Mouse (Mus musculus) midbrain, embryonic 10.5 days (tissue): ENCODE data around the gene Grm8. TPM values are rescaled to one million over a fixed set of nuclear protein-coding genes. Genes with fewer than 3 reads are reported as not detected.

ENCODE experiments used
- DNase-seq: peaks from one replicate; pipeline ENCODE4 v3.0.0-alpha.2; 2017; ENCODE audit warnings: low spot score
- H3K27ac ChIP-seq: fragments of 300-500 bp; sonication (generic); replicated peaks from 2 replicates; pipeline ENCODE4 v1.5.1; 2016; ENCODE audit warnings: mild to moderate bottlenecking
- H3K27me3 ChIP-seq: fragments of 300-500 bp; sonication (generic); 2 replicates; pipeline ENCODE4 v1.6.1; 2016; ENCODE audit warnings: low read depth, mild to moderate bottlenecking; ENCODE audit not compliant: poor library complexity, severe bottlenecking
- H3K36me3 ChIP-seq: fragments of 300-500 bp; sonication (generic); 2 replicates; pipeline ENCODE4 v1.6.1; 2016; ENCODE audit warnings: mild to moderate bottlenecking, moderate library complexity
- H3K4me1 ChIP-seq: fragments of 300-500 bp; sonication (generic); 2 replicates; pipeline ENCODE4 v1.6.1; 2016
- H3K4me3 ChIP-seq: fragments of 300-500 bp; sonication (generic); 2 replicates; pipeline ENCODE4 v1.5.1; 2016; ENCODE audit warnings: mild to moderate bottlenecking, moderate library complexity
- H3K9me3 ChIP-seq: fragments of 300-500 bp; sonication (generic); replicated peaks from 2 replicates; pipeline ENCODE4 v1.6.1; 2016; ENCODE audit warnings: mild to moderate bottlenecking
- WGBS: fragments of 180-500 bp; shearing (Covaris S2); methylation state at CpG from one replicate; pipeline ENCODE4 v1.1.7; 2016; 5-methylcytosine and 5-hydroxymethylcytosine counted together
- polyA plus RNA-seq: library from polyadenylated mRNA; unstranded; fragments of >200 nt; fragmentation: Nextera tagmentation; extraction: Ambion mirVana; gene quantifications from 2 replicates; pipeline ENCODE4 v1.2.1, GENCODE M21; 2016

The Grm8 gene
- polyA plus RNA-seq = 0.93 and 1.7 TPM in 2 replicates

DNA sequence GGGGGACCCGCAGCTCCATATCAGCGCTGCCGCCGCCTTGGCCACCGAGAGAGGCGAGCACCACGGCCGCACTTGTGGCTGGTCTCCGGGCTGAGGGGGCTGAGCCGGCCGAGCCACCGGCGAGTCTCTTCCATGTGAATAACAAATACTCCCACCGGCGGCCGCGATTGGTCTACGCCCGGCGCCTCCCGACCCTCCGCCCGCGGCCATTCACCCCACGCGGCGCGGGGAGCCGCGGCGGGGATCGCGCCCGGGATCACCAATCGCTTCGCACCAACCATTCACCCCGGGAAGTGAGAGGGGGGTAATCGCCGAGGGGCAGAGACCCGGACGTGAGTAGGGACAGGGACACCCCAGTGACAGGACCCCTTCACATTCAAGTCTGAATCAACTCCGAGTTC, at the start of gene Grm8:
TSS of gene Grm8 (minus strand) at position 178 of the 401 bp plus-strand sequence.
- WGBS = 0% methylated on average over 42 of the region's 42 CpGs
- peak; percentile 72 for DNase-seq
- no peaks in the 10 kb centered on the region for H3K9me3 ChIP-seq
- peak within 1 kb of the TSS; percentile 81 for H3K27ac ChIP-seq
- H3K4me3 ChIP-seq = peak within 1 kb of the TSS; percentile 67
- H3K36me3 ChIP-seq = no peaks in the 10 kb centered on the region
- H3K27me3 ChIP-seq = peaks cover 61% of the 10 kb centered on the region
- peaks cover 41% of the 10 kb centered on the region for H3K4me1 ChIP-seq

- WGBS = 82% methylated on average over 19 of the region's 19 CpGs
- no peaks in the 10 kb centered on the region for H3K27me3 ChIP-seq
- no peaks in the 10 kb centered on the region for H3K36me3 ChIP-seq
- H3K4me3 ChIP-seq = no peak overlapping the region
- H3K27ac ChIP-seq = no peak overlapping the region
- DNase-seq = no peak
- no peaks in the 10 kb centered on the region for H3K9me3 ChIP-seq
- H3K4me1 ChIP-seq = no peaks in the 10 kb centered on the region
Observed at GRCm38 (mm10) chr6:28169851-28170539, 35.0 kb upstream of the Grm8 start.

GRCm38 (mm10) chr6:28160399-28160798, 25.4 kb upstream of the Grm8 start:
- no peak overlapping the region for H3K4me3 ChIP-seq
- no peaks in the 10 kb centered on the region for H3K36me3 ChIP-seq
- no peak overlapping the region for H3K27ac ChIP-seq
- no peaks in the 10 kb centered on the region for H3K4me1 ChIP-seq
- H3K27me3 ChIP-seq = no peaks in the 10 kb centered on the region
- WGBS = 80% methylated on average over 5 of the region's 5 CpGs
- H3K9me3 ChIP-seq = no peaks in the 10 kb centered on the region
- DNase-seq = no peak

DNA sequence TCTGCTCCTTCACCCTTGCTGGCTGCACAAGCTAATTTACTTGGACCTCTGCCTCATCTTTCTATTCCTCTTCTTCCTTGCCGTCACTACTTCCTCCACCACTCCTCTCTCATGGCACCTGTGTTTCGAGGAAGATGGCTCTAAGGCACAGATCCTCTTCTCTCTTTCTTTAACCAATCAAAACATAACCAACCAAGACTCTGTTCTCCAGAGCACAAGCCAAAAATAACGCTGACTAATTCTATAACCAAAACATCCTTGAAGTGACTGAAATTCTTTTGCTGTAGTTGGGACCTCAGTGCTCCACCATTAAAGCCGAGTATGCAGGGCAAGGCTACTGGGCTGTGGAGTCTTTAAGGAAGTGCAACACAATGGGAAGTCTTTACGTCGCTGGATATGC, 11.5 kb upstream of the Grm8 start:
- Histone ChIP-seq H3K4me1 (peaks cover 5% of the 10 kb centered on the region; the same call in 1 of the 2 replicates), H3K27ac (no peak overlapping the region), H3K36me3 (no peaks in the 10 kb centered on the region), H3K4me3 (no peak overlapping the region), H3K27me3 (no peaks in the 10 kb centered on the region), H3K9me3 (no peaks in the 10 kb centered on the region)
- WGBS = 79% methylated on average over 6 of the region's 6 CpGs
- no peak for DNase-seq

DNA sequence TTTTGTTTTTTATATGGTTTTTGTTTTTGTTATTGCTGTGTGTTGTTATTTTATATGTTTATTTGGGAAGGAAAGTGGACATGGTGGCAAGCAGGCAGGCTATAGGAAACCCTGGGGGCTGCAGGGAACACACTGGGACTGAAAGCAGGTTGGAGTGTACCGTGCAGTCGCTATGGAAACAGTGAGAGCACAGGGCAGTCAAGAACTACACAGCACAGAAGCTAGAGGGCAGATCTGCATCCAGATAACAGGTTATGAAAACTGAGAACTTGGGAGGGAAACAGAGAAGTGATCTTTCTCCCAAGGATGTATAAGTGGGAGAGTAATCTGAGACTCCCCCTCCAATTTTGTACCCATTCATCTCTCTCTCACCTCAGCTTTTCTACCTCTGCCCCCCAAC, 7.4 kb upstream of the Grm8 start:
- Histone ChIP-seq H3K27me3 (peaks cover 3% of the 10 kb centered on the region; the same call in 1 of the 2 replicates), H3K4me1 (peaks cover 5% of the 10 kb centered on the region; the same call in 1 of the 2 replicates), H3K36me3 (no peaks in the 10 kb centered on the region), H3K27ac (no peak overlapping the region), H3K4me3 (no peak overlapping the region), H3K9me3 (no peaks in the 10 kb centered on the region)
- DNase-seq = no peak
- 9% methylated on average over 2 of the region's 2 CpGs for WGBS

- peak overlapping the region; percentile 81 for H3K27ac ChIP-seq
- peaks cover 58% of the 10 kb centered on the region for H3K27me3 ChIP-seq
- peaks cover 41% of the 10 kb centered on the region for H3K4me1 ChIP-seq
- peak overlapping the region; percentile 67 for H3K4me3 ChIP-seq
- no peaks in the 10 kb centered on the region for H3K36me3 ChIP-seq
- under 1% methylated on average over 37 of the region's 37 CpGs for WGBS
- DNase-seq = peak; percentile 91
- no peaks in the 10 kb centered on the region for H3K9me3 ChIP-seq
Observed at GRCm38 (mm10) chr6:28135411-28136233, 644 bp upstream of the Grm8 start.

DNA sequence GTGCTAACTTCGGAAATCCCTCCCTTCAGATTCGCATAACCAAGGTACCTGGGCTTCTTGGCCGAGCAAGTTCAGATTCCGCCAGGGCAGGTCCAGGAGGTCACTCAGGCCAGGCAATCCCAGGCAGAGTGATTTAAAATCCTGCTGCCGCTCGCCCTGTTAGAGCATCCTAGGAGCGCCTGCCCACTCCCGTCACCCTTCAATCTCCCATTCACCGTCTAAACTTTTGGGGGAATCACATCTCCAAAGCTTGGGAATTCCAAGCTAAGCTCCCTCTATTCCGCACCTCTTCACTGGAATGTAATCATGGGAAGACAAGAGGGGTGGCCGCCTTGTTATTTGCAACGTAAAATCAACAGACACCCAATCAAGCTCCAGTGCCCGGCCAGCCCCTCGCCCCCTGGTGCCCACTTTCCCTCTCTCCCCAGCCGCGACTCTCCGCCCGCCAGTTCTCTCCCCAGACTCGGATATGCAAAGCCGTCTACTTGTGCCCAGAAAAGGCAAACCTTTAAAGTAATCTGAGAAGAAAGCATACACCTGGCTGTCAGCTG, 652 bp downstream of the Grm8 start:
- Histone ChIP-seq H3K4me3 (peak overlapping the region; percentile 67), H3K27ac (no peak overlapping the region), H3K27me3 (peaks cover 61% of the 10 kb centered on the region), H3K36me3 (no peaks in the 10 kb centered on the region), H3K4me1 (peaks cover 41% of the 10 kb centered on the region), H3K9me3 (no peaks in the 10 kb centered on the region)
- peak; percentile 64 for DNase-seq
- WGBS = under 1% methylated on average over 20 of the region's 20 CpGs

- peak overlapping the region; percentile 67 for H3K4me3 ChIP-seq
- no peaks in the 10 kb centered on the region for H3K36me3 ChIP-seq
- no peak overlapping the region; the same call in 1 of the 2 replicates for H3K27ac ChIP-seq
- H3K4me1 ChIP-seq = peaks cover 41% of the 10 kb centered on the region
- 1% methylated on average over 38 of the region's 38 CpGs for WGBS
- DNase-seq = peak; percentile 49
- H3K27me3 ChIP-seq = peaks cover 61% of the 10 kb centered on the region
- no peaks in the 10 kb centered on the region for H3K9me3 ChIP-seq
Observed at GRCm38 (mm10) chr6:28133206-28134063, 1.5 kb downstream of the Grm8 start.

- peaks cover 56% of the 10 kb centered on the region for H3K27me3 ChIP-seq
- H3K4me1 ChIP-seq = peaks cover 41% of the 10 kb centered on the region
- H3K9me3 ChIP-seq = no peaks in the 10 kb centered on the region
- H3K27ac ChIP-seq = no peak overlapping the region
- no peak for DNase-seq
- no peaks in the 10 kb centered on the region for H3K36me3 ChIP-seq
- H3K4me3 ChIP-seq = no peak overlapping the region
- 8% methylated on average over 4 of the region's 4 CpGs for WGBS
Observed at GRCm38 (mm10) chr6:28132056-28132455, 2.9 kb downstream of the Grm8 start.

DNA sequence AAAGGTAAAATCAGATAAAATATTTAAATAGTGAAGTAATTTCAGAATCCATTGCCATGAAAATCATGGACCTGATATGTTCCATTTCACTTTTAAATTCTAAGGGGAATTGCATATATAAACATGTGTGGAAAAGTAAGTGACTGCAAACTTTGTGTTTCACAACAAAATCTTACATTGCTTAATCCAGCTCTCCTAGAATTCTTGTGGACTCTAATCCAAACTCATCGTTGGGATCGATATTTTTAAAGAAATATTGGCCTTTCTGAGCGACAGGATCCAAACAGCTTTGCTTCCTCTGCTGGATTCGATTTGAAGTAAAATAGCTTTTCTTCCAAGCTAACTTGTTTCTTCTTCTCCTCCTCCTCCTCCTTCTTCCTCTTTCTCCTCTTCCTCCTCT, 6.1 kb downstream of the Grm8 start:
- 93% methylated on average over 4 of the region's 4 CpGs for WGBS
- Histone ChIP-seq H3K4me3 (no peak overlapping the region), H3K27me3 (peaks cover 36% of the 10 kb centered on the region), H3K27ac (no peak overlapping the region), H3K9me3 (no peaks in the 10 kb centered on the region), H3K36me3 (no peaks in the 10 kb centered on the region), H3K4me1 (peaks cover 19% of the 10 kb centered on the region)
- no peak for DNase-seq

DNA sequence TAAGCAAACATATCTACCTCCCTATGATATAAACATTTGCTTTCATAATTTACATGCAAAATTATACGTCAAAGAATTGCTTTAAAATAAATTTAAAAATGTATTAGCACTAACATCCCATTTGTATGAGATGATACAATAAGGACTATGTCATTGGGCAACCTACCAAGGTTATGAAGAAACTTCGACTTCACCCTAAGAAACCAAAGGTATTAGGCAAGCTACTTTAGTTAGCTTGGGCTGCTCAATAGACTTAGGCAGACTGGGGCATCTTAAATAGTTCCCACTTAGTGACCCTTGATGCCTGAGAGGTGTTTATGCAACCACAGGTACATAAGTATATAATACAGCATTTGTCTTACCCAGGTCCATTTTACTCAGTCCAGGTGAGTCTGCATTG, 19.5 kb downstream of the Grm8 start:
- Histone ChIP-seq H3K27ac (no peak overlapping the region), H3K4me3 (no peak overlapping the region), H3K4me1 (no peaks in the 10 kb centered on the region), H3K9me3 (no peaks in the 10 kb centered on the region), H3K36me3 (no peaks in the 10 kb centered on the region), H3K27me3 (no peaks in the 10 kb centered on the region)
- 87% methylated on average over 2 of the region's 2 CpGs for WGBS
- no peak for DNase-seq

DNA sequence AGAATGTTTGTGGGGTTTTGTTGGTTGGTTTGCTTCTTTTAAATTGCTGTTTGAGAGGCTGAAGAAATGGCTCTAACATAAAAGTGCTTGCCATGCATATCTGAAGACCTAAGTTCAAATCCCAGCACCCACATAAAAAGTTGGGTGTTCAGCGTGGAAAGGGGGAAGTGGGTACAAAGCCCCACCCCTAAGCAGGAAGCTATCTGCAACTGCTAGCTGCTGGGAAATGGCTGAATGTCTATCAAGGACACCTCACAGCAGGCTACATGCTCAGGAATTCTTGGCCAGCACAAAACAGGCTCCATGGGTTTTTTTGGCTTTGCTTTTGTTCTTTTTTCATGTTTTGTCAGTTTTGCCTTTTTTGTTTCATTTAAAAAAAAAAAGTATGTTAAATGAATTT, 20.1 kb downstream of the Grm8 start:
- H3K27ac ChIP-seq = no peak overlapping the region
- H3K4me1 ChIP-seq = no peaks in the 10 kb centered on the region
- no peaks in the 10 kb centered on the region for H3K36me3 ChIP-seq
- no peak for DNase-seq
- no peaks in the 10 kb centered on the region for H3K27me3 ChIP-seq
- H3K4me3 ChIP-seq = no peak overlapping the region
- 75% methylated on average over 1 of the region's 1 CpGs for WGBS
- no peaks in the 10 kb centered on the region for H3K9me3 ChIP-seq
